Mouse (Mus musculus) heart, postnatal 14 days (tissue): ENCODE results near the gene Npffr2. TPM values are rescaled to one million over a fixed set of nuclear protein-coding genes. Genes with fewer than 3 reads are reported as not detected.

Experiments used
- total RNA-seq, 2 experiments: library from RNA; stranded (reverse); gene quantifications; 2 replicates each; pipeline ENCODE4 v1.2.3; 2021

Gene Npffr2
- total RNA-seq, 2 experiments from 2014 or later, result not detected

Other genes starting within 250 kb of the Npffr2 start
- not detected for gene Gc, start 69.5 kb upstream of the Npffr2 start, total RNA-seq